Mouse (Mus musculus) right cerebral cortex, adult 18-20 months (tissue): ENCODE data around the gene Kyat3.

ENCODE experiments used
- DNase-seq: peaks from one replicate; pipeline ENCODE4 v3.0.0; 2022; ENCODE audit warnings: mixed read lengths

Gene Kyat3

DNA sequence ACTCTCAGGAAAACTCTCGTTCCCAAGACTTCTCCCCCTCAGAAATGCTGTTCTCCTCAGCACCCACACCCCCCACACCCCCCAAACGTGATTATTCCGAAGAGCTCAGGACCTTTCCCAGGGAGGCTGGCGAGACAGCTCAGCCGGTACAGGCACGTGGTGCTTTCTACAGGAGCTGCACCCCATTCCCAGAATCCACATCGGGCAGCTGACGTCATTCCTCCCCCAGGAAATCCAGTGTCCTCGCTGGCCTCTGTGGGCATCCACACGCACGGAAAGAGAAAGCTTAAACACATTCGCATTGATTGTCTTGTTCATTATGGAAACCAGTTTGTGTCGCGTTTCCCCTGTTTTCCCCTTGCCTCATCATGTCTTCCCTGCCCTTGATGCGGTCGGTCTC lies 48.3 kb downstream of the Kyat3 start:
- peak; percentile 26 for DNase-seq

DNA sequence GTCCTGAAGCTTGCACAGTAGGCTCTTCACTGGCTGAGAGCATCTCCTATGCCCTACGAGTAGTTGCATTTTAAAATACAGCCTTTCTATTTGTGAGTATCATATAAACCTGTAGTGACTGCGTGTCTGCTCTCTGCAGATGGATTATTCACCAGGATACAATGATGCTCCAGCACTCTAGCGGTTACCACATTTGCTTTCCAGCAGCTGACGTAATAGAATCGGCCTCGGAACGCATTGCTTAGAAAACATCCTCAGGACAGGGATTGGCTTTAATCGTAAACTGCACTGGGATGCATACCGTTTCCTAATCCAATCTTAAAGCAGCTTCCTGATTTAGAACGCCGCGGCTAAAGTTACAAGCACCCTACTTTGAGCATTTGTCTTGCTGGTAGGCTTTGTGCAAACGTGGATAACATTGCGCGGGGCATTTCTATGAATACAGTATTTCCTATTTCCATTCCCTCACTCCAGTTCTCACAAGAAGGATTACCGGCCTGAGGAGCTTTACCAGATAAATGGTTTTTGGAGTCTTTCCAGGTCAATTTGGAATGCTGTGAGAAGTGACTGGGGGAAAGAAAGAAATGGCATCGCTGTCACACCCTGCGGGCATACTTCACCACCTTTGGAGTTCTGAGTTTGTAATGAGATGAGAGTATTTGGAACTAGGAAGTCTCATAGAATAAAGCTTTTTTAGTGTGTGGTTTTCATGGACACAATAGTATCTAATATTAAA lies 54.4 kb downstream of the Kyat3 start:
- no peak for DNase-seq

DNA sequence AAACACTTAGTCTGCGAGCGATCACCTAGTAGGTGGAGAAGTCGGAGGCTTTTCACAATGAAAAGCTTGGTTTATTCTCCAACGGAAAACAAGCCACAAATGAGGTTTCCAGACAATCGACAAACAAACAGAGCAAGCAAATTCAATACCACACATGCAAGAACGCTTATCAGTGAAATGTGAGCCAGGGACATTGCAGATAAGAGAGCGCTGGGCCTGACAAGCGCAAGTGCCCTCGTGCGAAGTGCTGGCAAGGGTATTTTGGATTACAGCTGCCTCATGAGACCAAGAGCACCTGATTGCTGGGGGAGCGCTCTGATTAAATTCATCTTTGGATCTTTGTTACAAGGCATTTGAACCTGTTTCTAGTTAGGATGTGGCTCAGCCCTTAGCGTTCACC lies 57.0 kb downstream of the Kyat3 start:
- no peak for DNase-seq

DNA sequence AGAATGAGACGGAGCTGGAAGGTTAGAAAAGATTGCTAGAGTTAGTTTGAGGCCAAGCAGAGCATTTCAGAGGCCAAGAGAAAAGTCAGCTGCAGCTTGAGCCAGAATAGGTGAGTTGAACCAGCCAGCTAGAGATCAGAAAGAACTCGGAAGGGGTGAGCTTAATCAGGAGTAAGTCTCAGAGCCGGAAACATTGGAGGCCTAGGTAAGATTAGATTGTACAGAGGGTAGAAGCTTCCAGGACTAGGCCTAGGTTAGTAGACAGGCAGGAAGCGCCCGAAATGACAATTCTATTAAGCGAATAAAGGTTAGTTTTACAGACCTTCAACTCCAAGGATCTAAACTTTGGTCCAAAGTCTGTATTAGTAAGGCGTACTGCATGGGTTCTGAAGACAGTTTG lies 57.7 kb downstream of the Kyat3 start:
- no peak for DNase-seq

GRCm38 (mm10) chr3:142760356-142760755 lies 59.5 kb downstream of the Kyat3 start:
- DNase-seq = no peak

DNA sequence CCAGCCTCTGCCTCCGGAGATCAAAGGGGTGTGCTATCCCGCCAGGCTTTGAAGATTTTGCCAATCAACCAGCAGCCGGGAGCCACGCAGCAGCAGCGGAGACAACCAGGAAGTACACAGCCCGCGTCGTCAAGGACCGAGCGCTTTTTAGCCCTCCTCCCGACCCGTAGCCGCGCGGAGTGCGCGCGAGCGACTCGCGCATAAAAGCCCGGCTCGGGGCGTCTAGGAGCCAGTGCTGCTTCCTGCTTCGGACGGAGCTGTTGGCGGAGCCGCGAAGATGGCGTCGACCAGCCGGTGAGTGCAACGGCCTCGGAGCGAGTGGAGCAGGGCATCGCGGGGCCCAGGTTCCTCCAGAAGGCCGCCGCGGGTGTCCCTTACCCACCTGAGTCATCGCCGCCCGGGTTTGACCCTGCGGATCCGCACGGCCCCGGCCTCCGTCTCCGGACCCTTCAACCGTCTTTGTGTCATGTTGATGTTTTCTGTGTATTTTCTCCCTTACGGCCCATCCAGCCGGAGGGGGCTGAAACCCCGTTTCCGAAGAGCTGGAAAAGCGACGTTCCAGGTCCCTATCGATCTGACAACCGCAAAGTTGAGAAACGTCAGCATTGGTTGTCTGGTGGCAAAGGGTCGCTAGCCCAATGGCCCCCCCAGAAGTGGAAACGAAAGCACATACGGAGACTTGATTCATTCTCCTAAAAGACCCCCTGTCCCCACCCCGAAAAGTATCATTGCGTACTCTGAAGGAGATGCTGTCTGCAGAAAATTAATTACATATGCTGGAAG lies 64.3 kb downstream of the Kyat3 start, which contains the start of gene Gtf2b:
Gene Gtf2b, plus strand, starts transcription at position 51 of the 783 bp plus-strand sequence.
- peak; percentile 92 for DNase-seq

DNA sequence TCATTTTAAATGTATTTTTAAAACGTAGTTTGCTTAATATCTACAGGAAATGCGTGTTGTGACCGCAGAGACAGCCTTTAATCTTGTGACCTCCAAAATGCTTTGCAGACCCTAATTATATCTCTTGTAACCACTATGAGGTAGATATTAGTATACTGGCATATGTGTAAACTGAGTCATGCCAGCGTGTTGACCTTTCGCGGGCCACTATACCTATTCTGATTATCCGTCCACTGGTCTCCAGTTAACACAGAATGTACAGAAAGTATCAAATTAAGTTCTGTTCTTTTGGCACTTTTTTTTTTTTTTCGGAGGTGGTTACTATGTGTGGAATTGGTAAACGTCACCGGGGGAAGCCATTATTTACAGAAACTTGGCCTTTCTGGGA lies 64.9 kb downstream of the Kyat3 start:
- DNase-seq = no peak

GRCm38 (mm10) chr3:142768498-142768897 lies 67.6 kb downstream of the Kyat3 start:
- no peak for DNase-seq

DNA sequence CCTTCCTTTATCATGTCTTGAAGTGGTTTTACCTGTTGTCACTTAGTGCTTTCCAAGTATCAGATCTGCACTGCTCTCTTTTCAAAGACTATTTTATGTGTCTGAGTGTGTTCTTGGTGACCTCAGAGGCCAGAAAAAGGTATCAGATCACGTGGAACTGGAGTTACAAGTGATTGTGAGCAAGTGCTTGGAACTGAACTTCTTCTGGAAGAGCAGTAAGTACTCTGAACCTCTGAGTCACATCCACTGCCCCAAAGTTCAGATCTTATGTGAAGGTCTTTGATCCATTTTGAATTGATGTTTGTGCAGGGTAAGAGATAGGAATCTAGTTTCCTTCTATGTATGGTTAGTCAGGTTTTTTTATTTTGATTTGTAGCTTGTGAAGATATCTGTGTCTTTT lies 69.7 kb downstream of the Kyat3 start:
- no peak for DNase-seq

DNA sequence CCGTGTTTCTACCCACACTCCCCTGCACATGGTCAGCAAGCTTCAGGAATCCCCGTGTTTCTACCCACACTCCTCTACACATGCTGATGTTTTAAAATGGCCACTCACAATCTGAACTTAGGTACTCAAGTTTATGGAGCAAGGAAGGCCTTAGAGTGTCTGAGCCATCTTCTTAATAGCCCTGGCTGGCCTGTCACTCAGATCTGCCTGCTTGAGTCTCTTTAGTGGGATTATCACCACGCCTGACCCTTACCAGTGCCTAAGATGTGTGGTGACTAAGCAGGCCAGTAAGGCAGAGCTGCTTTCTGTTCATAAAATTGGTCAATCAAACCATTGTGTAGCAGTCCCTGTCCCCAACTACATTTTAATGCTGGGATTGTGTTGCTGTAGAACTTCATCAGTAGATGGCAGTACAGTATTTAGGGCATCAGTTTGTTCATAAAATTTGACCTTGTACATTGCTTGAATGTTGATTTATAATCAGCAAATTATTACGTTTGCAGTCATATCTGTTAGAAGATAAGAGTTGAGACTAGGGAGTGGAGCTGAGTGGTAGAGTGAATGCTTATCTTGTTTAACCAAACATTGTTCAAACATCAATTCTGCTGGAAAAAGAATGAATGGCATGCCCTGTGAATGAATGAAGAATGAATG lies 72.8 kb downstream of the Kyat3 start:
- no peak for DNase-seq

DNA sequence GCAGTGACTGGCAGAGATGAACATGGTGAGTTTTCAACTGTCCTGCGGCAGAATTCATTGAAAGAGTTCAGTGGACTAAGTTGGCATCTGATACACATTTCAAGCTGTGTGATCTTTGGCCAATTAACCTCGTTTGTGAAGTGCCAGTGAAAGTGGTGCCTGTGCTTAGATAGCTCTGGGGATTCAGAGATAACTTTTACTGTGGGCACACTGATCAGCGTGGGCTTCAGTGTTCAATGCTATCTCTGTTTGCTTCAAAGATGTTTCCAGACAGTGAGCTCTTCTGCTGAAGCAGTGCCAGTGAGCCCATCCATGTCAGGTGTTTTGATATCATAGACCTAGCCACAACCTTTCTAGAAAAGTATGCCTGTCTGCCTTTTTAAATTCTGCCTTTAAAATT lies 76.4 kb downstream of the Kyat3 start:
- no peak for DNase-seq

- DNase-seq = no peak
Measured at GRCm38 (mm10) chr3:142786423-142787072, 85.7 kb downstream of the Kyat3 start.

- DNase-seq = peak; percentile 21
Measured at GRCm38 (mm10) chr3:142795587-142795986, 94.7 kb downstream of the Kyat3 start.
